Mouse (Mus musculus) forebrain, embryonic 13.5 days (tissue): ENCODE measurements around the gene Tex2. TPM values are rescaled to one million over a fixed set of nuclear protein-coding genes. Genes with fewer than 3 reads are reported as not detected.

Experiments used
- ATAC-seq: fragments of 200-750 bp; cut with Nextera tagmentation; 2 replicates; pipeline ENCODE4 v1.8.0; 2017
- H3K27ac ChIP-seq: fragments of 300-500 bp; sonication (generic); 2 replicates; pipeline ENCODE4 v1.5.1; 2015; ENCODE audit warnings: inconsistent platforms, mild to moderate bottlenecking, moderate library complexity
- H3K27me3 ChIP-seq: fragments of 300-500 bp; sonication (generic); 2 replicates; pipeline ENCODE4 v1.6.1; 2015; ENCODE audit warnings: mild to moderate bottlenecking, inconsistent platforms
- H3K36me3 ChIP-seq: fragments of 300-500 bp; sonication (generic); 2 replicates; pipeline ENCODE4 v1.6.1; 2015; ENCODE audit warnings: mild to moderate bottlenecking, inconsistent platforms; ENCODE audit not compliant: poor library complexity, severe bottlenecking
- H3K4me1 ChIP-seq: fragments of 300-500 bp; sonication (generic); 2 replicates; pipeline ENCODE4 v1.6.1; 2015; ENCODE audit warnings: inconsistent platforms
- H3K4me2 ChIP-seq: fragments of 300-500 bp; sonication (generic); 2 replicates; pipeline ENCODE4 v1.6.1; 2015; ENCODE audit warnings: inconsistent platforms, mild to moderate bottlenecking, moderate library complexity
- H3K4me3 ChIP-seq: fragments of 300-500 bp; sonication (generic); 2 replicates; pipeline ENCODE4 v1.5.1; 2015; ENCODE audit warnings: mild to moderate bottlenecking, inconsistent platforms
- H3K9ac ChIP-seq: fragments of 300-500 bp; sonication (generic); 2 replicates; pipeline ENCODE4 v1.6.1; 2015; ENCODE audit warnings: mild to moderate bottlenecking, inconsistent platforms
- H3K9me3 ChIP-seq: fragments of 300-500 bp; sonication (generic); replicated peaks from 2 replicates; pipeline ENCODE4 v1.6.1; 2016; ENCODE audit warnings: inconsistent platforms
- WGBS: fragments of 180-500 bp; shearing (Covaris S2); methylation state at CpG from one replicate; pipeline ENCODE4 v1.1.7; 2015; 5-methylcytosine and 5-hydroxymethylcytosine counted together
- polyA plus RNA-seq: library from polyadenylated mRNA; unstranded; fragments of >200 nt; fragmentation: Nextera tagmentation; extraction: Ambion mirVana; gene quantifications from 2 replicates; pipeline ENCODE4 v1.2.1, GENCODE M21; 2015

The Tex2 gene
- polyA plus RNA-seq, 1 experiment from 2014 or later: 9.6 TPM

DNA sequence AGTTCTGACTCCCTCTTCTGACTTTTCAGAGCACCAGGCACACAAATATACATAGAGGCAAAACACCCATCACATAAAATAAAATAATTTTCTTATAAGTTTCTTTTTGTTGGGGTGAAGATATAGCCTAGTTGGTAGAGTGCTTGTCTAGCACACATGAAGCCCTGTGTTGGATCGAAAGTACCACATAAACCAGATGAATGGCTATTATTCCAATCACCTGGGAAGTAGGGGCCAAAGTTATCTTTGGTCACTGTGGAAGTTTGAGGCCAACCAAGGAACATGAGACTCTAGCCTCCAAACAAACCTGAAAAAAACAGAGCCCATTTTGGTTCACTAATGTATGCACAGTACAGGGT, 147.7 kb downstream of the Tex2 start:
- Histone ChIP-seq H3K4me3 (no peak overlapping the region), H3K27ac (no peak overlapping the region), H3K36me3 (no peaks in the 10 kb centered on the region), H3K9me3 (no peaks in the 10 kb centered on the region), H3K4me2 (no peak overlapping the region), H3K27me3 (no peaks in the 10 kb centered on the region), H3K4me1 (peaks cover 7% of the 10 kb centered on the region; the same call in 1 of the 2 replicates), H3K9ac (no peak overlapping the region)
- WGBS: 95% methylated on average over 1 of the region's 1 CpGs
- no peak for ATAC-seq

DNA sequence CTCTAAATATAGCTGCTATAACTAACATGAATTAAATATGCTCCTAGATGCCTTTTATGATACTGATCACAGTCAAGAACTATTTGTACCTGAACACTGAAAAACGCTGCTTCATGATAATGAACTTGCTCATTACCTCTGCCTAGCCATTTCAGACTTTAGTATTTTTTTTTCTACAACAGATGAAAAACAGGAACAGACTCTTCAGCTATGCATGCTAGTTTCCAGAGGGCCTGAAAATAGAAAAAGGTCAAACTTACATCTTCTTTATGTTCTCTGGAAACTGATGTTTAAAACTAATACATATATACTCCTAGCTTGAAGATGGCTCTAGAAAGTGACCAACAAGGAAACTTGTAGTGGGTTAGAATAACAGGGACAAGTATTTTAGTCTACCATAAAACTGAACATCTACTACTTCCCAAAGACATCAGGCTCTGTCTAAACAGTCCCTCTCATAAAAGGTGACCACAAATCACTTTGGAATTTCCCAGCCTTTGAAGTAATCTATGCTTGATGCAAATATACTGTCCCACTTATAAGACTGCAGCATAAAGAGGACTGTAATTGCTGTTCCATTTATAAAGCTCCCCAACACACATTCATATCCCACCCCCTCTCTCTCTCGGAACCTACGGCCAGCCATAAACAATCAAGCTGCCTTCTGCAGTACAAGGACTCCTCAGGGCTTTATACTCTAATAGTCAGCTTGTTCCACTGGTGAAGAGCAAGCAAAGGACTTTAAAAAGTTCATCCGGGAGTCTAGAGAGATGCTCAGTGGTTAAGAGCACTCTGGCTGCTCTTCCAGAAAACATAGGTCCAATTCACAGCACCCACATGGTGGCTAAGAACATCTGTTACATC, 148.3 kb downstream of the Tex2 start:
- no peak for ATAC-seq
- H3K9ac ChIP-seq: no peak overlapping the region
- WGBS: 72% methylated on average over 4 of the region's 4 CpGs

DNA sequence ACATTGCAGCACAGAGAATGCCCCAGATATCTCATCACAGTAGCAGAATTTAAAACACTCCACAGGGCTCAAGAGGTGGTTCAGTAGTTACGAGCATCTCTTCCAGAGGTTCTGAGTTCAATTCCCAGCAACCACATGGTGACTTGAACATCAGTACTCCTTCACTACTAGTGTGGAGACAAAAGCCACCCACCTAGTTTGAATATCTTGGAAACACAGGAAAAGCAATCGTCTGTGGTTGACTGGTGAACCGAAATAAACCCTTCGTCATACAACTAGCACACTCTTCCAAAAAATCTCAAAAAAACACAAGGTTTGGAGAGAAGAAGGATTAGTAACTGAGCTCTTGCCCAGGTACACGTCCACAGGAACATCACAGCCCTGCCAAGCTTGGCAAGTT, 149.4 kb downstream of the Tex2 start:
- no peak overlapping the region for H3K9ac ChIP-seq
- H3K9me3 ChIP-seq: no peaks in the 10 kb centered on the region
- no peak overlapping the region for H3K27ac ChIP-seq
- H3K36me3 ChIP-seq: no peaks in the 10 kb centered on the region
- 54% methylated on average over 5 of the region's 5 CpGs for whole genome bisulfite sequencing
- H3K27me3 ChIP-seq: no peaks in the 10 kb centered on the region
- H3K4me2 ChIP-seq: no peak overlapping the region
- no peak overlapping the region for H3K4me3 ChIP-seq
- ATAC-seq: no peak
- peaks cover 7% of the 10 kb centered on the region; the same call in 1 of the 2 replicates for H3K4me1 ChIP-seq

More for the DNA sequence above, 148.3 kb downstream of the Tex2 start:
- Histone ChIP-seq H3K4me2 (no peak overlapping the region), H3K9me3 (no peaks in the 10 kb centered on the region), H3K36me3 (no peaks in the 10 kb centered on the region), H3K4me1 (peaks cover 7% of the 10 kb centered on the region; the same call in 1 of the 2 replicates), H3K27me3 (no peaks in the 10 kb centered on the region), H3K4me3 (no peak overlapping the region), H3K27ac (no peak overlapping the region)

GRCm38 (mm10) chr11:106462309-106462708, 150.9 kb downstream of the Tex2 start:
- Histone ChIP-seq H3K9me3 (no peaks in the 10 kb centered on the region), H3K4me3 (no peak overlapping the region), H3K4me1 (peaks cover 7% of the 10 kb centered on the region; the same call in 1 of the 2 replicates), H3K27me3 (no peaks in the 10 kb centered on the region), H3K4me2 (no peak overlapping the region), H3K9ac (no peak overlapping the region), H3K36me3 (no peaks in the 10 kb centered on the region), H3K27ac (no peak overlapping the region)
- WGBS: 86% methylated on average over 3 of the region's 3 CpGs
- no peak for ATAC-seq

DNA sequence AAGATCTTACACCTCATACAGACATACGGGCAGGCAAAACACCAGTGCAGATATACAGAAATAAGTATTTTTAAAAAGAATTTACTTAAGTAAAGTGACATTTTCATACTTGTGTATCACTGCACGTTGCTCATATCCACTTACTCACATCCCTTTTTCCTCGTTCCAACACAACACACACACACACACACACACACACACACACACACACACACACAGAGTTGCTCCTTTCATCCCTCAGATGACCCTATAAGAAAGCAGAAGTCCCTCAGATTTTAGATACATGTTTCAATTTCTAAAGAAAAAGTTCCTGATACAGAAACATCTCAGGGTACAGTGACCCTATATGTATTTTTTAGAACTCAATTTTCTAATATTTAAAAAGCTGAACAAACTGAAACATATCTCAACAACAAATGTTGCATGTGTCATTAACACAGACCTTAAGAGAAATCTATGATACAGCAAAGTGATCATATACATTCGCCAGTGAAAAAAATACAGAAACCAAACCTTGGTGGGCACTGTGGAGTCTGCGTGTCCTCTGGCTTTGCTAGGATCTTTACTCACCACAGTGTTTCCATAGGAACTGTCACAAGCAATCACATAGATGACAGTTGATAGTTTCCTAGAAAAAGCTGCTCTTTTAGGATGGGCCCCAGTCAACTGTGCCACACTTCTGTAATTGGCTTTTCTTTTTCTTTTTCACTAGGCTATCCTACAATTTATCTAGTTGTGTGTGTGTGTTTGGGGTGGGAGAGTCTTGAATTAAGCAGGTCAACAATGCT, 151.9 kb downstream of the Tex2 start:
- no peak for ATAC-seq
- Histone ChIP-seq H3K36me3 (no peaks in the 10 kb centered on the region), H3K4me2 (no peak overlapping the region), H3K9ac (no peak overlapping the region), H3K27me3 (no peaks in the 10 kb centered on the region), H3K4me1 (peaks cover 7% of the 10 kb centered on the region; the same call in 1 of the 2 replicates), H3K9me3 (no peaks in the 10 kb centered on the region), H3K27ac (no peak overlapping the region), H3K4me3 (no peak overlapping the region)
- 86% methylated on average over 5 of the region's 5 CpGs for WGBS

DNA sequence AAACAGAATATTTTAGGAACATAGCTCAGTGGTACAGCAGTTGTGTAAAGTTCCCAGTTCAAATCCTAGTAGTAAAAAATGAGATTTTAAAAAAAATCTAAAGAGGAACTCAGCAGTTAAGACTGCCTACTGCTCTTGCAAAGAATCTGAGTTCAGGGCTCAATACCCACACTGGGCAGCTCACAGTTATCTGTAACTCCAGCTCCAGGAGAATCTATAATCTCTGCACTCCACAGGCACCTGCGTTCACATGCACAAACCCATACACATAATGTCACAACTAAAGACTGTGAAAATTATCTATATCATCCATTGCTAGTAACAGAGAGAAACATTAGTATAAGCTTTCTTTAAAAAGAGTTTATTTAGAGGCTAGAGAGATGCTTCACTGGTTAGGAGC, 152.6 kb downstream of the Tex2 start:
- 94% methylated on average over 1 of the region's 1 CpGs for WGBS
- Histone ChIP-seq H3K4me2 (no peak overlapping the region), H3K27me3 (no peaks in the 10 kb centered on the region), H3K9ac (no peak overlapping the region), H3K9me3 (no peaks in the 10 kb centered on the region), H3K4me1 (peaks cover 7% of the 10 kb centered on the region; the same call in 1 of the 2 replicates), H3K36me3 (no peaks in the 10 kb centered on the region), H3K4me3 (no peak overlapping the region), H3K27ac (no peak overlapping the region)
- ATAC-seq: no peak

DNA sequence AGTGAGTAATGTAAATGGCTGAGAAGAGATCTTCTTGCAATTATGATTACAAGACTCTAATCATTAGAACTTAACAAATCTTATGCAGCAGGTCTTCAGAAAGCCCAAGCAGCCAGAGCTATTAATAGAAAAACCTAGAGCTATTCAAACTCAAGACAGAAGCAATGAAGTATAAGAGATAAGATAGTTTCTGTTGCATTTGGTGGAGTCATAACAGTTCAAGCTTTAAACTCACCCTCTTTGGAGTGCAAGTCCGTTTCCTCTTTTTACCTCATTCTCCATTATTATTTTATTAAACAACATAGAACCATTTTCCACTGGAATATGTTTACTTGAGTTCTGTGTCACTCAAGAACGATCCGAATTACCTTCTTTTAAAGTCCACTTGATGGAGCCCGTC, 154.7 kb downstream of the Tex2 start:
- Histone ChIP-seq H3K36me3 (no peaks in the 10 kb centered on the region), H3K27me3 (no peaks in the 10 kb centered on the region), H3K9ac (no peak overlapping the region), H3K4me1 (0 out of 2 replicates have a peak, but pooled peaks cover under 1% of the 10 kb centered on the region), H3K27ac (no peak overlapping the region), H3K4me3 (no peak overlapping the region), H3K9me3 (no peaks in the 10 kb centered on the region), H3K4me2 (no peak overlapping the region)
- 96% methylated on average over 4 of the region's 4 CpGs for WGBS
- no peak for ATAC-seq

Other genes with a start within 250 kb of the Tex2 start
- not detected in 2 replicates for gene Prr29, start 248.0 kb downstream of the Tex2 start, polyA plus RNA-seq
- gene Icam2, start 225.3 kb downstream of the Tex2 start, polyA plus RNA-seq: 10.3 and 11.6 TPM in 2 replicates
- 5.6 and 6.3 TPM in 2 replicates for gene Ern1, start 125.6 kb downstream of the Tex2 start, polyA plus RNA-seq
- 12.4 and 13.7 TPM in 2 replicates for gene Pecam1, start 137.2 kb upstream of the Tex2 start, polyA plus RNA-seq
- 0.54 and 1.0 TPM in 2 replicates for gene Milr1, start 137.8 kb upstream of the Tex2 start, polyA plus RNA-seq
- 9.6 and 10.0 TPM in 2 replicates for gene Polg2, start 166.1 kb upstream of the Tex2 start, polyA plus RNA-seq
- gene Ddx5, start 175.8 kb upstream of the Tex2 start, polyA plus RNA-seq: 503 and 514 TPM in 2 replicates
- gene Cep95, start 175.8 kb upstream of the Tex2 start, polyA plus RNA-seq: 19.5 and 21.6 TPM in 2 replicates